Mouse (Mus musculus): Measurements from ENCODE around the gene Shisa5.

Gene Shisa5

GRCm38 (mm10) chr9:109038086-109038895 is at the start of gene Shisa5:
Gene Shisa5, plus strand, starts transcription at chr9:109038565.
- peak; percentile 89 to 90 for DNase-seq

- DNase-seq: no peak
Measured at GRCm38 (mm10) chr9:108989802-108990461, 48.4 kb upstream of the Shisa5 start.

GRCm38 (mm10) chr9:108990462-108990820 is 47.9 kb upstream of the Shisa5 start:
- no peak for DNase-seq

GRCm38 (mm10) chr9:108991428-108992084 is 46.8 kb upstream of the Shisa5 start, which contains the start of gene Pfkfb4:
Gene Pfkfb4, plus strand, starts transcription at chr9:108991778.
- DNase-seq: peak; percentile 97 to 98

- DNase-seq: no peak
Measured at GRCm38 (mm10) chr9:108992085-108992469, 46.3 kb upstream of the Shisa5 start.

- DNase-seq: no peak
Measured at GRCm38 (mm10) chr9:108992620-108993361, 45.6 kb upstream of the Shisa5 start.

GRCm38 (mm10) chr9:108996411-108996810 is 42.0 kb upstream of the Shisa5 start:
- peak; percentile 18 to 31 for DNase-seq

GRCm38 (mm10) chr9:108998287-108999166 is 39.8 kb upstream of the Shisa5 start:
- peak in 1 of 2 experiments; percentile 26 for DNase-seq

- DNase-seq: peak; percentile 24 to 39
Measured at GRCm38 (mm10) chr9:108999167-108999526, 39.2 kb upstream of the Shisa5 start.

- DNase-seq: peak; percentile 63 to 73
Measured at GRCm38 (mm10) chr9:109000726-109001125, 37.6 kb upstream of the Shisa5 start.

GRCm38 (mm10) chr9:109003201-109003600 is 35.2 kb upstream of the Shisa5 start:
- peak; percentile 22 to 64 for DNase-seq

GRCm38 (mm10) chr9:109007025-109007780 is 31.2 kb upstream of the Shisa5 start:
- DNase-seq: peak in 1 of 2 experiments; percentile 12

GRCm38 (mm10) chr9:109008081-109008480 is 30.3 kb upstream of the Shisa5 start:
- peak in 1 of 2 experiments; percentile 17 for DNase-seq

- DNase-seq: no peak
Measured at GRCm38 (mm10) chr9:109008994-109009635, 29.2 kb upstream of the Shisa5 start.

- no peak for DNase-seq
Measured at GRCm38 (mm10) chr9:109009636-109010315, 28.6 kb upstream of the Shisa5 start.

GRCm38 (mm10) chr9:109010316-109010690 is 28.1 kb upstream of the Shisa5 start:
- DNase-seq: no peak

GRCm38 (mm10) chr9:109015397-109015796 is 23.0 kb upstream of the Shisa5 start:
- DNase-seq: peak in 1 of 2 experiments; percentile 9

GRCm38 (mm10) chr9:109016973-109017604 is 21.3 kb upstream of the Shisa5 start:
- peak; percentile 39 to 41 for DNase-seq

- peak in 1 of 2 experiments; percentile 20 for DNase-seq
Measured at GRCm38 (mm10) chr9:109021428-109021827, 16.9 kb upstream of the Shisa5 start.
